Mouse (Mus musculus): Measurements from ENCODE around the gene Acacb. TPM values are rescaled to one million over a fixed set of nuclear protein-coding genes. Genes with fewer than 3 reads are reported as not detected.

The Acacb gene
- 100 to 1,000 TPM; 138 to 166 TPM for total RNA-seq (2021)
- long read RNA-seq, experiment 1, partial matches to known transcripts: 47 of 49 reads
- long read RNA-seq, experiment 1, other reads (novel, unspliced or antisense): 2 of 49 reads
- long read RNA-seq, experiment 2, full-length matches to known transcripts: 1 of 62 reads
- long read RNA-seq, experiment 2, partial matches to known transcripts: 25 of 62 reads
- long read RNA-seq, experiment 2, other reads (novel, unspliced or antisense): 36 of 62 reads

DNA sequence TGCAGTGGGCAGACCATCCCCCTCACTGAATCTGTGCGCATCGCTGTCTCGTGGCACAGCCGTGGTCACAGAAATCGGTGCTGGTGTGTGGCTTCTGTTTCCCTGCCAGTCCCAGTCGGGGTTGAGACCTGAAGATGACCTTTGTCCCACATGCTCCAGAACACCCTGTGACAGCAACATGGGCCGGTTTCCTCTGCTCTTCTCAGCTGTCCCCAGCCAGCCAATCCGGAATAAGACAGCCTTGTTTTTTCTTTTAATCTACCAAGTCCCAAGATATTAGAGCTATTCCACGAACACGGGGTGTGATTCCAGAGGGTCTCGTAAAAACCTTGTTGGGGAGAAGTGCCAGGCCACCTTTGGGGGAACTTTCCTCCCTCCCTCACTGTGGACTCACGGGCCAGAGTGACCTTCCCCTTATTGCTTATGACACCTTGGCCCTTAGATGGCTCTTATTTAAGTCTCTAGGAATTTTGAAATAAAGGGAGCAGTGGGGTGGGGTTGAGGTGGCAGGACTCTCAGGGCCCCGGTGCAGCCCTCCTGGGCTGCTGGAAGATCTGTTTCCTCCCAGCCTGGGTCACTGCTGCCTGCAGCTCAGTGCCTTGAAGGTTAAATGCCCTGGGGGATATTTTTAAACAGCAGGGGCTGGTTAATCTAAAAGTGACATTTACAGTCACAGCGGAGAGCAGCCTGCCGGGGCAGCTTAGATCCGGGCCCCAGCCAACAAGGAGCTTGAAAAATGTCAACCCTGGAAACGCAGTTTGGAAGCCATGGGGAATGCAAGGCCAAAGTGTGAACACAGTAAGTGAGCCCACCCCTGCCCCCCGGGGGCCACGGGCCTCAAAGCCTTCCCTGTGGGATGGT is at the start of gene Acacb:
Acacb (plus strand) TSS at position 508 of the 861 bp plus-strand sequence.
- DNase-seq: peak in 1 of 2 experiments; percentile 38
- intact Hi-C loops (cut with DNase I): no loop called here

DNA sequence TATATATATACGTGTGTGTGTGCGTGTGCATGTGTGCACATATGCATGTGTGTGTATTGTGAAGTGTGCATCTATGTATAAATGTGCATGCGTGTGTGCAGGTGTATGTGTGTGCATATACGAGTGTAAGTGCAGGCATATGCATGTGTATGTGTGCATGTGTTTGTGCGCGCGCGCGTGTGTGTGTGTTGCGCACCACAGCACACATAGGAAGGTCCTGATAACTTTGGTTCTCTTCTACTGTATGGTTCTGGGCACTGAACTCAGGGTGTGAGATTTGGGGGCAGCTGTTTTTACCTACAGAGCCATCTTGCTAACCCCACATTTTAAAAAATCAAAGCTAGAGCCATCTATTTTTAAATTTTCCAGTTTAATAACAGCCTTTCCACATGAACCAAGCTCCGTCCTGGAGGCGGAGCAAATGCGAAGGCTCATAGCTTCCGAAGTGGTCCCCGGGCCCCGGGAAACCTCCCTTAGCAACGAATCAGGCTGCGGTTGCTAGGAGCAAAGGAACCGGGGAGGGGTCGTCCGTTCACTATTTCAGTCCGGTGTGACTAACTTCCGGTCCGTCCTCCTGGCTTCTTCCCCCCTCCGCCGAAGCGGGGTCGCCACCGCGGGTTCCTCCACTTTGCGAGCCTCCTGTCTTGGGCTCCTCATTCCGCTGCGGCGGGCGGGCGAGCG is 46.5 kb upstream of the Acacb start:
- peak; percentile 88 to 96 for DNase-seq
- intact Hi-C loops (cut with DNase I): no loop called here

DNA sequence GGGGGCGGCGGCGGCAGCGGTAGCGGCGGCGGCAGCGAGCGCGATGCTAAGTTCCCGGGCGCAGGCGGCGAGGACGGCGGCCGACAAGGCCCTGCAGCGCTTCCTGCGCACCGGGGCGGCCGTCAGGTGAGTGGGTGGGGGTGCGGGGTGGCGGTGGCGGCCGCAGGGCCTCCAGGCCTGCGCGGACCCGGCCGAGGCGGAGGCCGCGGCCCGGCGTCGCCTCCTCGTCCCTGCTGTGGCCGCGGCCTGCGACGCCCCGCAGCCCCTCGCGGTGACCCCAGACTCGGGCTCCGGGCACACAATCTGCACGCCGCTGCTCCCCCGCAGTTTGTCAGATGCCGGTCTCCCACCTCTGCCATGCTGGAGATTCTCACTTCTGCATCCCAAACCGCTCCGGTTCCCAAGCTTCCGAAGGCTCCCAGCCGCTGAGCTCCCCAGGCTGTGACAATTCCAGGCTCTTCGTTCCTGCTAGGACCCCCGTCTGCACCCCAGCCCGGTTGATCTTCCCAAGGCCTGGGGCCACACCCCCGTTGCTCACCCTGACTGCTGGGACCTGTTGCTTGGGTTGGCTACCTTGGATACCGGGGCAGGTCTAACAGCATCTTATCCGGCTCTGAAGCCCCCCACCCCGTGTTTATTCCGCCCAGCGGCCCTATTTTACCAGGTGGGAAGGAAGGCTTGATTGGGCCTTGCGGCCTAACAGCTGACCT is 45.8 kb upstream of the Acacb start:
- intact Hi-C loops (cut with DNase I): no loop called here
- DNase-seq: no peak

DNA sequence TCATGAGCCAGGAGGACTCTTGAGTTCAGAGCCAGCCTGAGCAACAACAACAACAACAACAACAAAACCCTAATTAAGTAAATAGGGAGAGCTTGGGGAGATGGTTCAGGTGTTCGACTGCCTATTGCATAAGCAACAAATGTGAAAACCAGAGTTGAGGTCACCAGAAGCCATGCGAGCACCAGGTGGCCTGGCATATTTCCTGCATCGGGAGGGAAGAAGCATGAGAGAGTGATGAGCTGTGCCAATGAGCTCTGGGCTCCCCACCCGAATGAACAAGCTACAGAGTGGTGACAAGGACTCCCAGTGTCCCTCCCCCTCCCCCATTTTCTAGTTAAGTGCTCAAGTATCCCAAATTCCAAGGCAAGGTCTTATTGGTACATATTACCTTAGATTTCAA is 44.5 kb upstream of the Acacb start:
- intact Hi-C loops (cut with DNase I): no loop called here
- DNase-seq: no peak

DNA sequence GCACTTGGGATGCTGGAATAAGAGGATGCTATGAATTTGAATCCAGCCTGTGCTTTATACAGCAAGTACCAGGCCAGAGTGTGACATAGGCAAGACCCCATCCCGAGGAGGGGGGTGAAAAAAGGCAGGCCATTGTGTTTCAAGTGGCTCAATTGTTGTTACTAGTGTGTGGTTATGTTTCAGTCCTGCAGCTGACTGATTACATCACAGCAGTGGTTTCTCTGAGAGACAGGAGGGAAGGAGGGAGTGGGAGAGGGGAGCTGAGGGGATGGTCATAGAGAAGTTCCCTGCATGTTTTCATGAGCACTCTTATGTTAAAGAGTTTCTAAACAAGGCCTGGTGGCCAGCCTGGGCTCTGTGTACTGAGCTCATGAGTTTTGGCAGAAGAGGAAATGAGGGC is 43.5 kb upstream of the Acacb start:
- intact Hi-C loops (cut with DNase I): no loop called here
- no peak for DNase-seq

DNA sequence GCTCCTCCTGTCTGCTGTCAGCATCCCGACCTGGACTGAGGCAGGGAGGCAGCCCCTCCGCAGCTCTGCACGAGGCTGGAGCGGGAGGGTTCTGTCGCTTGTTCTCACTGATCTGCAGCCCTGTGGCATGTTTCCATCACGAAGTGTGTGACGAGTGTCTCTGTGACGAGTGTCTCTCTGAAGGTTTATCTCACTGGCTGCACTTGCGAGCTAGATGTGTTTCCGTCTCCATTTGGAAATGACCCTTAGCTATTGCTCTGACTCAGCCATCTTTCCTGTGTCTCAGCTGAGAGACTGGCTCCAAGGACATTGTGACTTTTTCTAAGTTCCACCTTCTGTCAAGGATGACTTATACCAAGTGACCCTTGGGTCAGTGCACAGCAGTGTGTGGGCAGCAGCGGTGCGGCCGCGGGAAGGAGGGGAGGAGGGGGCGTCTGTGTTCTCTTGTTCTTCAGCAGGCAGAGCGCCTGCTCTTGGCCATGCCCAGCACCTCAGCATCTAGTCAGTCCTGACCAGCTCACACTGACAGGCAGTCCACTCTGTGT is 39.9 kb upstream of the Acacb start:
- intact Hi-C loops (cut with DNase I): no loop called here
- DNase-seq: no peak

DNA sequence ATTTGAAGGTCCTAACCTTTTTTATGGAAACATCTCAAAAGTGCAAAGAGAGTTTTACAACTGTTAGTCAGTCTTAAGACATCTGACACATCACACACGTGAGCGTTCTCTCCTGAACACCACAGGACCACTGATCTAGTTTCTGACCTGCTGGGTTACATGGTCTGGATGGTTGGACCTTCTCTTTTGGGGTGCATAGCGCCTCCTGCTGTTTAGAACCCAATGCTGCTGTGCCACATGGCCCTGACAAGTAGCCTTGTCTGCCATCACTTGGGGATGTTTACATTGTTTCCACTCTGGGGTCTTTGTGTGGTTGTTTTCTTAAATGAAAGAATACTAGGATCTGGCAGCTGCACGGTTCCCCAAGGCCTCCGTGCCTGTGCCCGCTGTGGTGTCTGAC is 33.0 kb upstream of the Acacb start:
- intact Hi-C loops (cut with DNase I): no loop called here
- DNase-seq: no peak

DNA sequence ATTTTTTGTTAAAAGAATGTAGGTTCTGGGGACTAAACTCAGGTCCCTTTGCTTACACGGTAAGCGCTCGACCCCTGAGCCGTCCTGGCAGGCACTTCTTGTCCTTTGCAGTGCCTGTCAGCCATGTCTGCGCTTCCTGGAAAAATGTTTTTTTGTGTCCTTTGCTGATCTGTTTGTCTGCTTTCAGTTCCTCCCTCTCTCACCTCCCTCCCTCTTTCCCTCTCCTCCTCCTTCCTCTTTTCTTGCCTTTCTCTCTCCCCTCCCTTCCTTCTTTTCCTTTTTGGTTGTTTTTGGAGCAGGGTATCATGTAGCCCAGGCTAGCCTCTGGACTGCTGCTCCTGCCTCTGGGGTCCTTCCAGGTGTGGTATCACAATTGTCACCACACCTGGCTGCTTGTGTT is 31.3 kb upstream of the Acacb start:
- intact Hi-C loops (cut with DNase I): no loop called here

DNA sequence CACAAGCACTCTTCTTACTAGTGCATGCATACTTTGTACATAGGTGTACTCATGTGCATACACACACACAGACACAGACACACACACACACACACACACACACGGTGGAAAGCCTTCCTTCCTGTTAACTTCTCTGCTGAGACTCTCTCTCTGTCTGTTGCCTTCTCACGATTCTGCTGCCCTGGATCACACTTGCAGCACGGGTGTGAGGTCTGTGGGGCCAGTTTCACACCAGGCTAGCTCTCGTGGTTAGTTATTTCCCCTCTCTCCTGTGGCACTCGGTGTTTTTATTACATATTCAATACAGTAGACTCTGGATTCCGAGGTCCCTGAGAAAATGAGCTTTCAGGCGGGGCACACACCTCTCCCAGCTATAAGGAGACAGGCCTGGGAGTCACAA is 29.7 kb upstream of the Acacb start:
- no peak for DNase-seq
- intact Hi-C loops (cut with DNase I): no loop called here

More for the DNA sequence above, 31.3 kb upstream of the Acacb start:
- no peak for DNase-seq

DNA sequence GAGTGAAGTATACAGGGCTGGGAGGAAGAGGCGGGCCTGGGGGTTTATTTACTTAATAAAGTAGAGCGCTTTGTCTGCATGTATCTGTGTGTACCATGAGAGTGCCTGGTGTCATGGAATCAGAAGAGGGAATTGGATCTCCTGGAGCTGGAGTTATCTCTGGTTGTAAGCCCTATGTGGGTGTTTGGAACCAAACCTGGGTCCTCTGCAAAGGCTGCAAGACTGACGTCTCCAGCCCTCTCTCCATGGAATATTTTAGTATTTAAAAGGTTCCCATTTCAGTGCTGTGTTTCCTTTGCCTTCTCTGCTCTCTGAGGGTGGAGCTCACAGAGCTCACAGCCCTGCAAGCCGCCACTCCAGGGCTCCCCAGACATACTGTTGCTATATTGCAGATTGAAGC is 26.5 kb upstream of the Acacb start:
- intact Hi-C loops (cut with DNase I): no loop called here
- no peak for DNase-seq

DNA sequence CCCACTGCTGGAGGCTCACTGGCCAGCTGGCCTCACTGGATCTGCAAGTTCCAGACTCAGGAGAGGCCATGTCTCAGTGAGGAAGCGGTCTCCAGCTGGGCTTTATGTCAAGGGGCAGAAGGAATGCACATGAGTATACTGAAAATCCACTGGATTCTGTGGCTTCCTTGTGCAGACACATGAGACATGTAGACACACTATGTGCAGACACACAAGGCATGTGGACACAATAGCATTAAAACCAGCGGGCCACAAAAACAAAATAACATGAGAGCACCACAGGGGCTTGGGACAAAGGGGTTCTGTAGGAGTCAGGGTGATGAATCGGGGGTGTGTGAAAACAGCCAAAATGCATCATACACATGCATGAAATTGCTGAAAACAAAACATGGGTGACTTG is 20.3 kb upstream of the Acacb start:
- DNase-seq: no peak
- intact Hi-C loops (cut with DNase I): no loop called here

DNA sequence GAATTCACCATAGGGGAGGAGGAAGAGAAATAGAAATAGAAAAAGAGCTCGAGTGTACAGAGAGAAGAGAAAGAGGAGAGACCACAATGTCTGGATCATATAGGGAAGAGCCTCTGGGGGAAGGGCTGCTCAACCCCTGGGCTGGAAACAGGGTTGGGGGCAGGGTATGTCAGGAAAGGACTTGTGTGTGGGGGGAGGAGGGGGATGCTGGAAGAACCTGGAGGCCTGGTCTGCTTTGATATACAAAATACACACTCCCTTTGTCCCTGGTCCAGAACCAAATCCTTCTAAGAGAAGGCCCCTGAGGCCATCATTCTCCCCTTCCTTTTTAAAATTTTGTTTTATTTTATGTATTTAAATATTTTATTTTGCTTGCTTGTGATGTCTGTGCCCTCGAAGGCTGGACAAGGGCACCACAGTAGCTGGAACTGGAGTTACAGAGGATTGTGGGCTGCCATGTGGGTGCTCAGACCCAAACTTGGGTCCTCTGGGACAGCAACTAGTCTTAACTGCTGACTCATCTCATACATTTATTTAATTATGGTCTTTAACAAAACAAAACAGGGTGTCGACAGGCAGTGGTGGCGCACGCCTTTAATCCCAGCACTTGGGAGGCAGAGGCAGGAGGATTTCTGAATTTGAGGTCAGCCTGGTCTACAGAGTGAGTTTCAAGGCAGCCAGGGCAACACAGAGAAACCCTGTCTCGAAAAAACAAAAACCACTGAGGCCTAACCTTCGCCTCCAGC is 19.7 kb upstream of the Acacb start:
- DNase-seq: no peak
- intact Hi-C loops (cut with DNase I): no loop called here

DNA sequence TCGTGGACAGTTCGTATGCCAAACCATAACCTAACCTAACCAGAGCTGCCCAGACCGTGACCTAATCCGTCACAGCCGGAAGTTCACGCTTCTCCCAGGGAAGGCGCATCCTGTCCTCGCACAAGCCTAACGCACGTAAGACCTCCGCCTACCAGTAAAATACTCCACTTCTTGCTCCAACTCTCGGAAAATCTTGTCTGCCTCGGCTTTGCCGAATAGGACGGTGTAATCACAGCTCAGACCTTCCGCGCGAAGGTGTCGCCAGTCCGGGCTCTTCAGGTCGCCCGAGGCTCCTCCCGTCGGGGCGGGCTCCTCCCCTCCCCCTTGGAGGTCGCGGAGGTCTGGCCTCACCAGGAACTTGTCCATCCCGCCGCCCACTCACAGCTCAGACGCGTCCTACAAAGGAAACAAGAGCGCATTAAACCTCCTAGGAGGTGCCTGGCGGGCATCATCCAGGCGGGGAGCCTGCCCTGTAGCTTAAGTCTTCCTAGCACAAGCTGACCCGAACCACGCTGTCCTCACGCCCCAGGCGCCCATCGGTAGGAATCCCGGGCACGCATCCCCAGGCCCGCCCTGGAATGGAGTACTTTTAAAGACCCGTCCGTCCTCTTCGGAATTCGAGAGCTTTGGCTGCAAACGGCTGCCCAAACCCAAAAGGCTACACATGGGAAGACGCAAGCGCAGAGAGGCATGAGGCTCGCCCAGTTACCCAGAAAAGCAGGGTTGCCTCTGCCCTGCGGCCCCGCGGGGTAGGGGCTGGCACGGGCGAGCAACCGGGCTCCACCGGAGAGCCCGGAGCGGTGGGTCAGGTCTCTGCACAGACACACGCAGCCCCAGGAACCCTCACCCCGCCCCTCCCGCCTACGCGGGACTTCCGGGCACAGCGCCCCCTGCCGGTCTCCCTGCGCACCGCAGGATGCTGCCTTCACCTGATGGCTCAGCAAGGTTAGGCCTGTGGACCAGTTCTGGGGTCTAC is 18.7 kb upstream of the Acacb start, which contains the start of gene Alkbh2:
Alkbh2 (minus strand) TSS at position 845 of the 976 bp plus-strand sequence.
- intact Hi-C loops (cut with DNase I): no loop called here
- peak; percentile 69 to 72 for DNase-seq

DNA sequence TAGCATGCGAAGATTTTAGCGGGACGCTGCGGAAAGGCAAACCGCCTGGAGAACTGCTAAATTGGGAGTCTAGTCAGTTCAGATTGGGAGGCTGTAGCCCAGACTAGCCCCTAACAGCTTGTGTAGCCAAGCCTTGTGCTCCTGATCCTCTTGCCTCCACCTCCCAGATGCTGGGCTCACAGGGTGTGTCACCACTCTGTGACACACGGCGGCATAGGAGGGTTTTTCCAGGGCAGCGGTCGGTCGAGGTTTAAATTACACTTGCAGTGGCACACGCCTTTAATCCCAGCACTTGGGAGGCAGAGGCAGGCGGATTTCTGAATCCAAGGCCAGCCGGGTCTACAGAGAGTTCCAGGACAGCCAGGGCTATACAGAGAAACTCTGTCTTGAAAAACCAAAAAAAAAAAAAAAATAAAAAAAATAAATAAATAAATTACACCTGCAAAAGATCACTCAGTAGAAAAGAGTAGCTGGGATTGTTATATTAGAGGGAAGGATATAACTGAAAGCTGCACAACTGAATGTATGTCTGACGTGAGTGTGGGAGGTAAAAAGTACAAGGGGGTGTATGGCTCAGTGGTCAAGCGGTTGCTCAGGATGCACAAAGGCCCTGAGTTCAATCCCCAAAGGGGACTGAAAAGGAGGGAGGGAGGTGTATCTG is 16.7 kb upstream of the Acacb start:
- no peak for DNase-seq
- intact Hi-C loops (cut with DNase I): no loop called here

DNA sequence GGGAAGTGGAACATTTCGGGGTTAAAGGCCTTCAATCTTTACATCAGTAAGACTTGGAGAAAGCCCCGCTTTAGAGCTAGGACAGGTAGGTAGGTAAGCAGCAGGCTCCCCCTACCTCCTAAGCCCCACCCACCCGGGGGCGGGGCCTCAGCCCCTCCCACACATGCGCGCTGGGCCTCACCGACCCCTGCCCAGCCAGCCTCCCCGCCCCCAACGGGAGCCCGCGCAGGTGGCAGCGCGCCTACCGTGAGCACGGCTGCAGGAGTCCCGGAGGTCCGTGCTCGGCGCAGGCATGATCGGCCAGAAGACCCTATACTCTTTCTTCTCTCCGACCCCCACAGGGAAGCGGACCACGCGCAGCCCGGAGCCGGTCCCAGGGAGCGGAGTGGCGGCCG is 16.1 kb upstream of the Acacb start, which contains the start of gene Ung:
Ung (plus strand) TSS at position 176 of the 395 bp plus-strand sequence.
- intact Hi-C loops (cut with DNase I): no loop called here
- no peak for DNase-seq

DNA sequence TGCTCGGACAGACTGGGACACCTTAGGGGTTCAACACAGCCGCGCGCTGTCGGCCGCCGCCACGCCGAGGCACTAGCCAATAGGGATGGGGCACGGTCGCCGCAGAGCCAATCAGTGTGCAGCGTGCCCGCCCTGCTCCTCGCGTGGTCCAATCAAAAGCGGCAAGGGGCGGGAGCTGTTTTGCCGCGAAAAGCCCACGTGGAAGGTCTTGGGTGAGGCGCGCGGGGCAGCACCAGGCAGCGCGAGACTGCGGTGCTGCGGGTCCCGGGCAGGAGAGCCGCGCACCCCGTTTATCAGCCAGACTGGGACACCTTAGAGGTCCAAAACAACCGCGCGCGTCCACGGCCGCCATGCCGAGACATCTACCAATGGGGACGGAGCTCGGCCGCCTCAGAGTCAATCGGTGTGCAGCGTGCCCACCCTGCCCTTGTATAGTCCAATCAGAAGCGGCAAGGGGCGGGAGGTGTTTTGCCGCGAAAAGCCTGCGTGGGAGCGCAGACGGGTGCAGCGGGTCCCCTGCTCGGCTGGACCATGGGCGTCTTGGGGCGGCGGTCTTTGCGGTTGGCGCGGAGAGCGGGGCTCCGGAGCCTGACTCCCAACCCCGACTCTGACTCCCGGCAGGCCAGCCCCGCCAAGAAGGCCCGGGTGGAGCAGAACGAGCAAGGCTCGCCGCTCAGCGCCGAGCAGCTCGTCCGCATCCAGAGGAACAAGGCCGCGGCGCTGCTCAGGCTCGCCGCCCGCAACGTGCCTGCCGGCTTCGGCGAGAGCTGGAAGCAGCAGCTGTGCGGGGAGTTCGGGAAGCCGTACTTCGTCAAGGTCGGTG is 15.4 kb upstream of the Acacb start:
- intact Hi-C loops (cut with DNase I): no loop called here
- peak; percentile 89 to 92 for DNase-seq

DNA sequence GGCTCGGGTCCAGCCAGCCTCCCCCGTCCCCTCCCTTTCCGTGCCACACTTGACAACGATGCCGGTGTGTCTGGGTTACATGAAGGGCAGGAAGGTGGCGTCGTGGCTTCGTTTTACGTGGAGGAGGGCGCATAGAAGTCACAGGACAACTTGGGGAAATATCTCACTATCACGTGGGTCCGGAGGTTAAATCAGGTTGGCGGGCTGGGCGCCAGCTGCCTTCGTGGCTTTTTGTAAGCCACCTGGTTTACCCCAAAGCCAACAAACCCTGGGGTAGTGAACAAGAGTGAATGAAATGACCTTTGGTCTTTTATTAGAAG is 14.9 kb upstream of the Acacb start:
- intact Hi-C loops (cut with DNase I): no loop called here
- DNase-seq: peak in 1 of 2 experiments; percentile 46
